Mouse (Mus musculus): ENCODE results near the gene Shbg. TPM values are rescaled to one million over a fixed set of nuclear protein-coding genes. Genes with fewer than 3 reads are reported as not detected.

Shbg gene
- polyA plus RNA-seq, 1 experiment from 2014 or later: not detected

- DNase-seq (ENCODE audit: low spot score): no peak
- H3K27ac ChIP-seq (replicated peaks): no peak overlapping the region
- 80% methylated on average over 8 of the region's 8 CpGs for WGBS
- H3K4me3 ChIP-seq: no peak overlapping the region
- no peaks in the 10 kb centered on the region for H3K9me3 ChIP-seq
- peaks cover 58% of the 10 kb centered on the region for H3K4me1 ChIP-seq
- peaks cover 92% of the 10 kb centered on the region for H3K36me3 ChIP-seq (replicated peaks)
- H3K27me3 ChIP-seq (replicated peaks; ENCODE audit: low read depth, poor library complexity, severe bottlenecking): peaks cover 6% of the 10 kb centered on the region; the same call in 1 of the 2 replicates
These were observed 52.6 kb downstream of the Shbg start for GRCm38 (mm10) chr11:69565131-69565530.

MicroRNA genes within 50 kb of the gene (microRNA counts, 519-probe panel; counts per million panel counts)
- microRNA mmu-miR-1934: 188 counts per million, percentile 57 among the panel's probes with 10 or more counts
- microRNA mmu-miR-467f: 3,508 counts per million, percentile 72 among the panel's probes with 10 or more counts

Small RNAs within 50 kb of the gene (microRNA-seq; reads per million reads assigned to microRNA genes)
- gene Mir1934: 4.3 reads per million, percentile 10 among the genes with 10 or more reads in this experiment
- not detected for gene Mir467f

Other genes with a start within 250 kb of the Shbg start
- gene Chd3, start 248.5 kb downstream of the Shbg start, polyA plus RNA-seq (2016; fragmentation: Nextera tagmentation; extraction: Ambion mirVana): 46.2 and 55.9 TPM in 2 replicates
- 136 and 137 TPM in 2 replicates for gene Naa38, start 222.4 kb downstream of the Shbg start, polyA plus RNA-seq (2016; fragmentation: Nextera tagmentation; extraction: Ambion mirVana)
- gene Cyb5d1, start 222.3 kb downstream of the Shbg start, polyA plus RNA-seq (2016; fragmentation: Nextera tagmentation; extraction: Ambion mirVana): 49.3 and 50.2 TPM in 2 replicates
- 19.8 and 23.1 TPM in 2 replicates for gene Tmem88, start 219.7 kb downstream of the Shbg start, polyA plus RNA-seq (2016; fragmentation: Nextera tagmentation; extraction: Ambion mirVana)
- gene Kdm6b, start 204.2 kb downstream of the Shbg start, polyA plus RNA-seq (2016; fragmentation: Nextera tagmentation; extraction: Ambion mirVana): 39.8 and 39.9 TPM in 2 replicates
- gene Dnah2, start 68.8 kb downstream of the Shbg start, polyA plus RNA-seq (2016; fragmentation: Nextera tagmentation; extraction: Ambion mirVana): 1.3 and 1.4 TPM in 2 replicates
- gene Efnb3, start 57.7 kb downstream of the Shbg start, polyA plus RNA-seq (2016; fragmentation: Nextera tagmentation; extraction: Ambion mirVana): 29.5 and 29.8 TPM in 2 replicates
- 41.6 and 43.5 TPM in 2 replicates for gene Wrap53, start 37.6 kb downstream of the Shbg start, polyA plus RNA-seq (2016; fragmentation: Nextera tagmentation; extraction: Ambion mirVana)
- gene Trp53, start 37.5 kb downstream of the Shbg start, polyA plus RNA-seq (2016; fragmentation: Nextera tagmentation; extraction: Ambion mirVana): 219 and 225 TPM in 2 replicates
- 3.2 TPM in 2 replicates for gene Atp1b2, start 12.0 kb downstream of the Shbg start, polyA plus RNA-seq (2016; fragmentation: Nextera tagmentation; extraction: Ambion mirVana)
- 16.0 TPM in 2 replicates for gene Sat2, start 4.1 kb upstream of the Shbg start, polyA plus RNA-seq (2016; fragmentation: Nextera tagmentation; extraction: Ambion mirVana)
- gene Fxr2, start 15.1 kb upstream of the Shbg start, polyA plus RNA-seq (2016; fragmentation: Nextera tagmentation; extraction: Ambion mirVana): 45.2 and 45.5 TPM in 2 replicates
- 0.17 TPM in 1 of 2 replicates, not detected in the other for gene Sox15, start 37.4 kb upstream of the Shbg start, polyA plus RNA-seq (2016; fragmentation: Nextera tagmentation; extraction: Ambion mirVana)
- 64.9 and 67.2 TPM in 2 replicates for gene Mpdu1, start 44.7 kb upstream of the Shbg start, polyA plus RNA-seq (2016; fragmentation: Nextera tagmentation; extraction: Ambion mirVana)
- gene Cd68, start 48.2 kb upstream of the Shbg start, polyA plus RNA-seq (2016; fragmentation: Nextera tagmentation; extraction: Ambion mirVana): 5.3 and 7.3 TPM in 2 replicates
- gene Eif4a1, start 54.5 kb upstream of the Shbg start, polyA plus RNA-seq (2016; fragmentation: Nextera tagmentation; extraction: Ambion mirVana): 780 and 781 TPM in 2 replicates
- 136 and 141 TPM in 2 replicates for gene Senp3, start 64.2 kb upstream of the Shbg start, polyA plus RNA-seq (2016; fragmentation: Nextera tagmentation; extraction: Ambion mirVana)
- 0.15 TPM in 1 of 2 replicates, not detected in the other for gene Tnfsf13, start 67.9 kb upstream of the Shbg start, polyA plus RNA-seq (2016; fragmentation: Nextera tagmentation; extraction: Ambion mirVana)
- gene Tnfsf12, start 77.9 kb upstream of the Shbg start, polyA plus RNA-seq (2016; fragmentation: Nextera tagmentation; extraction: Ambion mirVana): 1.2 and 2.2 TPM in 2 replicates
- gene Tnfsfm13, start 78.2 kb upstream of the Shbg start, polyA plus RNA-seq (2016; fragmentation: Nextera tagmentation; extraction: Ambion mirVana): 0.88 and 1.3 TPM in 2 replicates
- gene Polr2a, start 140.7 kb upstream of the Shbg start, polyA plus RNA-seq (2016; fragmentation: Nextera tagmentation; extraction: Ambion mirVana): 31.3 and 34.9 TPM in 2 replicates
- 0.12 TPM in 1 of 2 replicates, not detected in the other for gene Slc35g3, start 144.1 kb upstream of the Shbg start, polyA plus RNA-seq (2016; fragmentation: Nextera tagmentation; extraction: Ambion mirVana)
- gene Zbtb4, start 148.0 kb upstream of the Shbg start, polyA plus RNA-seq (2016; fragmentation: Nextera tagmentation; extraction: Ambion mirVana): 0.55 and 1.0 TPM in 2 replicates
- 1.4 and 2.3 TPM in 2 replicates for gene Chrnb1, start 178.0 kb upstream of the Shbg start, polyA plus RNA-seq (2016; fragmentation: Nextera tagmentation; extraction: Ambion mirVana)
- 0.91 and 0.93 TPM in 2 replicates for gene Fgf11, start 184.0 kb upstream of the Shbg start, polyA plus RNA-seq (2016; fragmentation: Nextera tagmentation; extraction: Ambion mirVana)
- 2.1 and 2.7 TPM in 2 replicates for gene Tmem102, start 187.7 kb upstream of the Shbg start, polyA plus RNA-seq (2016; fragmentation: Nextera tagmentation; extraction: Ambion mirVana)
- not detected in 2 replicates for gene Gm39566, start 197.4 kb upstream of the Shbg start, polyA plus RNA-seq (2016; fragmentation: Nextera tagmentation; extraction: Ambion mirVana)
- not detected in 2 replicates for gene Spem2, start 200.6 kb upstream of the Shbg start, polyA plus RNA-seq (2016; fragmentation: Nextera tagmentation; extraction: Ambion mirVana)
- gene Spem1, start 204.3 kb upstream of the Shbg start, polyA plus RNA-seq (2016; fragmentation: Nextera tagmentation; extraction: Ambion mirVana): 0.14 TPM in 1 of 2 replicates, not detected in the other
- gene Nlgn2, start 219.9 kb upstream of the Shbg start, polyA plus RNA-seq (2016; fragmentation: Nextera tagmentation; extraction: Ambion mirVana): 4.7 and 5.4 TPM in 2 replicates
- 321 and 340 TPM in 2 replicates for gene Tmem256, start 220.6 kb upstream of the Shbg start, polyA plus RNA-seq (2016; fragmentation: Nextera tagmentation; extraction: Ambion mirVana)
- 106 and 111 TPM in 2 replicates for gene Plscr3, start 228.5 kb upstream of the Shbg start, polyA plus RNA-seq (2016; fragmentation: Nextera tagmentation; extraction: Ambion mirVana)
- gene Tnk1, start 240.8 kb upstream of the Shbg start, polyA plus RNA-seq (2016; fragmentation: Nextera tagmentation; extraction: Ambion mirVana): 2.3 and 3.1 TPM in 2 replicates